Mouse (Mus musculus): Measurements from ENCODE around the gene Gm42742. TPM values are rescaled to one million over a fixed set of nuclear protein-coding genes. Genes with fewer than 3 reads are reported as not detected.

Gene Gm42742
- polyA plus RNA-seq, 1 experiment from 2014 or later, result 50.8 TPM

DNA sequence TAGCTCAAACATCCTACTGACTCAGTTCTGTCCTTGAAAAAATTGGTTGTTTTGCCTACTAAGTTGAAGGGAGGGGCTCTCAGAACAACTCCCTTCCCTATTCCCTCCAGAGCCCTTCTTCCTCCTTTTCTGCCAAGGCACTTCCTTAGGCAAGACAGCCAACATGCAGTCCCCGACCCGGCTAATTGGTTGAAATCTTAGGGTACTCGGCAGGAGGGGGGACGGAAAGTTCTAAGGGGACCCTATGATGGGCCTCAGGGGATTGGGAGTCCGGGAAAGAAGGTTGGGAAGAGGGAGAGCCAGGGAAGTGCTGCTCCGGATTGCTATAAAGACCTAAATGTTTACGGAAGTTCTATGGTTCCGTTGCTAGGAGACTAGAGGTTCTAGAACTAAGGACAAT lies 45.4 kb downstream of the Gm42742 start:
- Histone ChIP-seq H3K4me3 (peak overlapping the region; percentile 85), H3K4me2 (peak overlapping the region; percentile 83), H3K36me3 (peaks cover 27% of the 10 kb centered on the region), H3K27ac (ENCODE audit: poor library complexity, severe bottlenecking) (no peak overlapping the region), H3K27me3 (replicated peaks) (no peaks in the 10 kb centered on the region), H3K9ac (peak overlapping the region; percentile 44; the same call in 1 of the 2 replicates), H3K9me3 (replicated peaks) (no peaks in the 10 kb centered on the region), H3K4me1 (replicated peaks) (peaks cover 10% of the 10 kb centered on the region)
- no peak for ATAC-seq (ENCODE audit: insufficient number of reproducible peaks, low FRiP score)
- 12% methylated on average over 8 of the region's 8 CpGs for WGBS

GRCm38 (mm10) chr7:126967361-126967760 lies 53.5 kb downstream of the Gm42742 start:
- no peaks in the 10 kb centered on the region for H3K4me1 ChIP-seq (replicated peaks)
- ATAC-seq (ENCODE audit: insufficient number of reproducible peaks, low FRiP score), result no peak
- H3K4me3 ChIP-seq, result no peak overlapping the region
- no peak overlapping the region for H3K9ac ChIP-seq
- peaks cover 22% of the 10 kb centered on the region for H3K27me3 ChIP-seq (replicated peaks)
- 56% methylated on average over 6 of the region's 6 CpGs for WGBS
- H3K9me3 ChIP-seq (replicated peaks), result no peaks in the 10 kb centered on the region
- H3K4me2 ChIP-seq, result no peak overlapping the region
- H3K27ac ChIP-seq (ENCODE audit: poor library complexity, severe bottlenecking), result no peak overlapping the region
- no peaks in the 10 kb centered on the region for H3K36me3 ChIP-seq

DNA sequence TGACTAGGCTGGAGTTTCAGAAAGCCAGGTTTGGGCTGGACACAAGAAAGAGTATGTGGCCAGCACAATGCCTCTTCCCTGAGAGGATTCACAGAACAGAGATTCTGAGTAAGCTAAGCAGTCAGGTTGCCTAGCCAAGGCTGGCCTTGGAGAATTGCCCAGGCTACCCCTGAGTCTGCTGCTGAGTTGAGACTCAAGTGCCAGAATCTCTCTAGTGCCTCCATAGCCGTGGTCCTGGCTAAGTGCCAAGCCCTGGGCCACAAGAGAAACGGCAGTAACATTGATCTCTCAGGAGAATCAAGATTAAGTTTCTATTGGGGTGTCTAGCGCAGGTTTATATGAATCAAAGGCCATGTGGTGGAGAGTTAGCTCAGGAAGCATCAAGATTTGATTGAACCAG lies 55.3 kb downstream of the Gm42742 start:
- Histone ChIP-seq H3K4me1 (replicated peaks) (no peaks in the 10 kb centered on the region), H3K9ac (no peak overlapping the region), H3K27ac (ENCODE audit: poor library complexity, severe bottlenecking) (no peak overlapping the region), H3K4me2 (no peak overlapping the region), H3K27me3 (replicated peaks) (peaks cover 36% of the 10 kb centered on the region), H3K36me3 (no peaks in the 10 kb centered on the region), H3K4me3 (no peak overlapping the region), H3K9me3 (replicated peaks) (no peaks in the 10 kb centered on the region)
- WGBS, result 52% methylated on average over 3 of the region's 3 CpGs
- no peak for ATAC-seq (ENCODE audit: insufficient number of reproducible peaks, low FRiP score)

Small RNA genes lying within 50 kb of the gene (microRNA-seq; reads per million reads assigned to microRNA genes)
- gene Gm44343, result not detected

Other genes with a start within 250 kb of the Gm42742 start
- 74.8 and 78.7 TPM in 2 replicates for gene Ypel3, start 244.1 kb downstream of the Gm42742 start, polyA plus RNA-seq (2016; fragmentation: Nextera tagmentation; extraction: Ambion mirVana)
- 0.27 and 0.33 TPM in 2 replicates for gene Tbx6, start 239.6 kb downstream of the Gm42742 start, polyA plus RNA-seq (2016; fragmentation: Nextera tagmentation; extraction: Ambion mirVana)
- 181 and 192 TPM in 2 replicates for gene Ppp4c, start 228.6 kb downstream of the Gm42742 start, polyA plus RNA-seq (2016; fragmentation: Nextera tagmentation; extraction: Ambion mirVana)
- 0.17 and 0.45 TPM in 2 replicates for gene Fam57b, start 223.4 kb downstream of the Gm42742 start, polyA plus RNA-seq (2016; fragmentation: Nextera tagmentation; extraction: Ambion mirVana)
- gene 4930451I11Rik, start 189.5 kb downstream of the Gm42742 start, polyA plus RNA-seq (2016; fragmentation: Nextera tagmentation; extraction: Ambion mirVana), result not detected in 2 replicates
- not detected in 2 replicates for gene Doc2a, start 173.7 kb downstream of the Gm42742 start, polyA plus RNA-seq (2016; fragmentation: Nextera tagmentation; extraction: Ambion mirVana)
- gene Hirip3, start 159.1 kb downstream of the Gm42742 start, polyA plus RNA-seq (2016; fragmentation: Nextera tagmentation; extraction: Ambion mirVana), result 18.0 and 22.5 TPM in 2 replicates
- gene Ino80e, start 158.7 kb downstream of the Gm42742 start, polyA plus RNA-seq (2016; fragmentation: Nextera tagmentation; extraction: Ambion mirVana), result 62.9 and 66.8 TPM in 2 replicates
- 40.8 and 42.5 TPM in 2 replicates for gene Taok2, start 136.4 kb downstream of the Gm42742 start, polyA plus RNA-seq (2016; fragmentation: Nextera tagmentation; extraction: Ambion mirVana)
- 17.6 and 19.9 TPM in 2 replicates for gene Tmem219, start 98.2 kb downstream of the Gm42742 start, polyA plus RNA-seq (2016; fragmentation: Nextera tagmentation; extraction: Ambion mirVana)
- 16.1 and 17.3 TPM in 2 replicates for gene Kctd13, start 92.2 kb downstream of the Gm42742 start, polyA plus RNA-seq (2016; fragmentation: Nextera tagmentation; extraction: Ambion mirVana)
- not detected in 2 replicates for gene Asphd1, start 71.5 kb downstream of the Gm42742 start, polyA plus RNA-seq (2016; fragmentation: Nextera tagmentation; extraction: Ambion mirVana)
- 0.11 TPM in 1 of 2 replicates, not detected in the other for gene Sez6l2, start 70.5 kb downstream of the Gm42742 start, polyA plus RNA-seq (2016; fragmentation: Nextera tagmentation; extraction: Ambion mirVana)
- gene Cdipt, start 45.2 kb downstream of the Gm42742 start, polyA plus RNA-seq (2016; fragmentation: Nextera tagmentation; extraction: Ambion mirVana), result 70.2 and 75.5 TPM in 2 replicates
- 0.70 and 1.3 TPM in 2 replicates for gene Cdiptos, start 45.0 kb downstream of the Gm42742 start, polyA plus RNA-seq (2016; fragmentation: Nextera tagmentation; extraction: Ambion mirVana)
- 12.0 TPM in 2 replicates for gene Mvp, start 6.5 kb downstream of the Gm42742 start, polyA plus RNA-seq (2016; fragmentation: Nextera tagmentation; extraction: Ambion mirVana)
- not detected in 2 replicates for gene Pagr1b, start 4.6 kb downstream of the Gm42742 start, polyA plus RNA-seq (2016; fragmentation: Nextera tagmentation; extraction: Ambion mirVana)
- 19.3 and 31.4 TPM in 2 replicates for gene Pagr1a, start 3.7 kb downstream of the Gm42742 start, polyA plus RNA-seq (2016; fragmentation: Nextera tagmentation; extraction: Ambion mirVana)
- 1.9 and 3.3 TPM in 2 replicates for gene Prrt2, start 114 bp upstream of the Gm42742 start, polyA plus RNA-seq (2016; fragmentation: Nextera tagmentation; extraction: Ambion mirVana)
- 59.8 and 60.4 TPM in 2 replicates for gene Maz, start 5.9 kb upstream of the Gm42742 start, polyA plus RNA-seq (2016; fragmentation: Nextera tagmentation; extraction: Ambion mirVana)
- gene Kif22, start 21.4 kb upstream of the Gm42742 start, polyA plus RNA-seq (2016; fragmentation: Nextera tagmentation; extraction: Ambion mirVana), result 80.9 and 85.5 TPM in 2 replicates
- not detected in 2 replicates for gene Zg16, start 66.2 kb upstream of the Gm42742 start, polyA plus RNA-seq (2016; fragmentation: Nextera tagmentation; extraction: Ambion mirVana)
- gene AI467606, start 70.3 kb upstream of the Gm42742 start, polyA plus RNA-seq (2016; fragmentation: Nextera tagmentation; extraction: Ambion mirVana), result 0.54 and 1.3 TPM in 2 replicates
- gene Qprt, start 101.1 kb upstream of the Gm42742 start, polyA plus RNA-seq (2016; fragmentation: Nextera tagmentation; extraction: Ambion mirVana), result 5.7 and 6.1 TPM in 2 replicates
- gene Spn, start 116.7 kb upstream of the Gm42742 start, polyA plus RNA-seq (2016; fragmentation: Nextera tagmentation; extraction: Ambion mirVana), result 0.17 and 0.31 TPM in 2 replicates
- 50.5 and 51.5 TPM in 2 replicates for gene Cd2bp2, start 175.0 kb upstream of the Gm42742 start, polyA plus RNA-seq (2016; fragmentation: Nextera tagmentation; extraction: Ambion mirVana)
- 29.2 and 32.3 TPM in 2 replicates for gene Tbc1d10b, start 187.4 kb upstream of the Gm42742 start, polyA plus RNA-seq (2016; fragmentation: Nextera tagmentation; extraction: Ambion mirVana)
- 17.8 and 20.0 TPM in 2 replicates for gene Mylpf, start 187.8 kb upstream of the Gm42742 start, polyA plus RNA-seq (2016; fragmentation: Nextera tagmentation; extraction: Ambion mirVana)
- gene Zfp553, start 212.0 kb upstream of the Gm42742 start, polyA plus RNA-seq (2016; fragmentation: Nextera tagmentation; extraction: Ambion mirVana), result 23.8 and 25.3 TPM in 2 replicates
- 22.1 and 28.2 TPM in 2 replicates for gene Sept1, start 212.0 kb upstream of the Gm42742 start, polyA plus RNA-seq (2016; fragmentation: Nextera tagmentation; extraction: Ambion mirVana)
- 32.7 and 34.4 TPM in 2 replicates for gene Zfp771, start 223.2 kb upstream of the Gm42742 start, polyA plus RNA-seq (2016; fragmentation: Nextera tagmentation; extraction: Ambion mirVana)
- gene Dctpp1, start 239.6 kb upstream of the Gm42742 start, polyA plus RNA-seq (2016; fragmentation: Nextera tagmentation; extraction: Ambion mirVana), result 162 and 163 TPM in 2 replicates